14 mouse cellular contexts compared by ENCODE assay signal in the genomic region with DNA sequence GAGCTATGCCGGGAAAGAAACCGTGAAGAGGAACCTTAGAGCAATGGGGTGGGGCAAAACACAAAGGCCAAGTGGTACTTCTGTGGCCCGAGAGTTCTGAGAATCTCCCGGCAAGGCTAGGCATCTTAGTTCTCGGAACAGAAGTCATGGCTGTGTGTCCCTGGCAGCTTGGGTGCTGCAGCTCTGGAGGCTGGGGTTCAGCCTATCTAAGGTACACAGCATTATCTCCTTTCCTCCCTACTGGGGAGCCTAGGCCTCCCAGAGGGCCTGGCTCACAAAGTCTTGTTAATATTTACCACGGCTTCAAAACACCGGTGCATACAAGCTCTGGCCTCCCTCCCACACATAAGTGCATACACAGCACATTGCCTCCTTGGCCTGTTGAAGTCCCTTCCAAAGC. TPM values are rescaled to one million over a fixed set of nuclear protein-coding genes. Genes with fewer than 3 reads are reported as not detected.
DNase-seq lines count a peak whose midpoint lies in the region; ATAC-seq lines count a peak whose summit lies in the region.
"Had no signal": no experiment of that assay in that cellular context is flagged by ENCODE, and none has a peak within 500 bp of the region (broad histone marks: within the 10 kb centered on the region; RNA-seq: fewer than 3 reads in every experiment).

No protein-coding gene starts in this region.

- no peaks in the 10 kb centered on the region for H3K9me3 ChIP-seq in liver, embryonic 12.5 days (replicated peaks)
- no peaks in the 10 kb centered on the region for H3K9me3 ChIP-seq in heart, embryonic 12.5 days (replicated peaks)
- H3K9me3 ChIP-seq: heart, embryonic 13.5 days; neural tube, embryonic 15.5 days had no signal

- WGBS in liver, embryonic 12.5 days (ENCODE audit: insufficient replicate concordance): 19% methylated on average over 7 of the region's 7 CpGs
- WGBS in heart, embryonic 12.5 days: 61% methylated on average over 7 of the region's 7 CpGs

- H3K9ac ChIP-seq in liver, embryonic 12.5 days: no peak overlapping the region
- no peak overlapping the region for H3K9ac ChIP-seq in heart, embryonic 12.5 days
- H3K9ac ChIP-seq: heart, embryonic 13.5 days; neural tube, embryonic 15.5 days had no signal

- peak overlapping the region; percentile 73 for H3K27ac ChIP-seq in liver, embryonic 12.5 days
- H3K27ac ChIP-seq in heart, embryonic 12.5 days (ENCODE audit: poor library complexity, severe bottlenecking): no peak overlapping the region
- H3K27ac ChIP-seq: heart, embryonic 13.5 days; neural tube, embryonic 15.5 days had no signal

- H3K4me3 ChIP-seq in liver, embryonic 12.5 days: no peak overlapping the region
- no peak overlapping the region for H3K4me3 ChIP-seq in heart, embryonic 12.5 days
- H3K4me3 ChIP-seq: heart, embryonic 13.5 days; neural tube, embryonic 15.5 days had no signal

- peaks cover 50% of the 10 kb centered on the region for H3K4me1 ChIP-seq in liver, embryonic 12.5 days
- H3K4me1 ChIP-seq in heart, embryonic 12.5 days (replicated peaks): peaks cover 7% of the 10 kb centered on the region
- H3K4me1 ChIP-seq: neural tube, embryonic 15.5 days had no signal

- peak; percentile 82 for ATAC-seq in liver, embryonic 12.5 days
- no peak for ATAC-seq in heart, embryonic 12.5 days (ENCODE audit: insufficient number of reproducible peaks, low FRiP score)
- ATAC-seq: midbrain, embryonic 16.5 days; Patski had no signal

- H3K27me3 ChIP-seq in liver, embryonic 12.5 days (replicated peaks): no peaks in the 10 kb centered on the region
- H3K27me3 ChIP-seq in heart, embryonic 12.5 days (replicated peaks): no peaks in the 10 kb centered on the region
- H3K27me3 ChIP-seq: neural tube, embryonic 15.5 days; Patski had no signal

- no peaks in the 10 kb centered on the region for H3K36me3 ChIP-seq in liver, embryonic 12.5 days
- H3K36me3 ChIP-seq in heart, embryonic 12.5 days: no peaks in the 10 kb centered on the region
- H3K36me3 ChIP-seq: heart, embryonic 13.5 days; neural tube, embryonic 15.5 days had no signal

- DNase-seq in MEL-GATA-1-ER (ENCODE audit: extremely low read depth, low read depth): peak; percentile 55
- DNase-seq in kidney, adult 8-10 months: peak; percentile 80 to 87
- peak; percentile 76 for DNase-seq in lung, postnatal 25 days (ENCODE audit: low spot score)
- no peak for DNase-seq in cerebellum, postnatal 4 days (ENCODE audit: low spot score in 2 of 2)
- no peak for DNase-seq in adrenal gland, postnatal 4 days (ENCODE audit: low spot score in 2 of 2)
- DNase-seq in thymus, postnatal 10 days (ENCODE audit: low spot score in 2 of 2): no peak
- DNase-seq: adrenal gland, postnatal 14 days; cerebellum, postnatal 10 days had no signal

- peak overlapping the region; percentile 30 for H3K4me2 ChIP-seq in liver, embryonic 12.5 days
- no peak overlapping the region for H3K4me2 ChIP-seq in heart, embryonic 12.5 days
- H3K4me2 ChIP-seq: heart, embryonic 13.5 days; neural tube, embryonic 15.5 days had no signal

RNA-seq across cellular contexts. Expression of gene Vegfa, which starts 59.0 kb away (rescaled TPM):
- 3.0 and 3.2 TPM in 2 replicates for polyA plus RNA-seq in liver, embryonic 12.5 days (2016; fragmentation: Nextera tagmentation; extraction: Ambion mirVana)
- 6.5 and 6.9 TPM in 2 replicates for polyA plus RNA-seq in heart, embryonic 12.5 days (2016; fragmentation: Nextera tagmentation; extraction: Ambion mirVana)
- 100 to 1,000 TPM; 242 to 257 TPM for total RNA-seq in adrenal gland, postnatal 4 days (2021)

Comparison
In these comparisons a context has a peak if more than half of its experiments do, and no peak if none do; other contexts are left out.
1. DNase-seq: peak in MEL-GATA-1-ER (single experiment), kidney, adult 8-10 months (2 of 2) and lung, postnatal 25 days (single experiment); none in cerebellum, postnatal 4 days (0 of 2), adrenal gland, postnatal 4 days (0 of 2) and thymus, postnatal 10 days (0 of 2).